In the genomic region with DNA sequence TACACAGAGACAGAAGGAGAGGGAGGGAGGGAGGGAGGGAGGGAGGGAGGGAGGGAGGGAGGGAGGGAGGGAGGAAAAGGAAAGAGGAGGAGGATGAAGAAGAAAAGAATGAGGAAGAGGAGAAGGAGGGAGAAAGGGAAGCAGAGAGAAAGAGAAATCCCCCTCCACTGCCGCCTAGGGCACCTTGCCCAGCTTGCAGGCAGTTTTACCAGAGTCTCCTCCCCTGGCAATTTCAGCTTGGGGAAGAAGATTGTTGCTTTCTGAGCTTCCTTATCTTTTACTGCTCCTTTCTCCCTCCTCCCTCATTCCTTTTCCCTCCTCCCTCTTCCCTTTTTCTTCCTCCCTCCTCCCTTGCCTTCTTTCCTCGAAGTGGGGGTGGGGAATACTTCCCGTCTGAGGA, we compare ENCODE assay signal across 42 mouse cellular contexts. TPM values are rescaled to one million over a fixed set of nuclear protein-coding genes. Genes with fewer than 3 reads are reported as not detected.
"Had no signal": no experiment of that assay in that cellular context is flagged by ENCODE, and none has a peak within 500 bp of the region (broad histone marks: within the 10 kb centered on the region; RNA-seq: fewer than 3 reads in every experiment).

No protein-coding gene starts in this region.

- H3K9ac ChIP-seq: limb, embryonic 12.5 days; limb, embryonic 13.5 days; limb, embryonic 15.5 days; liver, embryonic 12.5 days; liver, embryonic 13.5 days; liver, embryonic 14.5 days; liver, embryonic 15.5 days; liver, postnatal 0 days; lung, embryonic 14.5 days; lung, embryonic 15.5 days; midbrain, embryonic 12.5 days; midbrain, embryonic 13.5 days; midbrain, embryonic 15.5 days; neural tube, embryonic 12.5 days had no signal

- H3K4me2 ChIP-seq: limb, embryonic 12.5 days; limb, embryonic 13.5 days; limb, embryonic 15.5 days; liver, embryonic 11.5 days; liver, embryonic 12.5 days; liver, embryonic 13.5 days; liver, embryonic 15.5 days; lung, embryonic 14.5 days; lung, embryonic 15.5 days; midbrain, embryonic 12.5 days; midbrain, embryonic 13.5 days; midbrain, embryonic 15.5 days; neural tube, embryonic 12.5 days had no signal

- ATAC-seq: liver, embryonic 12.5 days; liver, postnatal 0 days; lung, postnatal 0 days; midbrain, embryonic 13.5 days; midbrain, embryonic 15.5 days; midbrain, embryonic 16.5 days had no signal

- H3K4me1 ChIP-seq: limb, embryonic 10.5 days; limb, embryonic 12.5 days; limb, embryonic 13.5 days; limb, embryonic 15.5 days; liver, embryonic 12.5 days; midbrain, embryonic 15.5 days; neural tube, embryonic 12.5 days had no signal

- DNase-seq: left cerebral cortex, postnatal 4 days; liver; liver, embryonic 13.5 days; liver, postnatal 0 days; lung, adult 18-20 months; lung, adult 2 months; lung, embryonic 14.5 days; lung, postnatal 10 days; lung, postnatal 14 days; lung, postnatal 36 days; lung, postnatal 4 days; midbrain, embryonic 14.5 days had no signal

- H3K9me3 ChIP-seq: limb, embryonic 10.5 days; limb, embryonic 13.5 days; limb, embryonic 15.5 days; liver, embryonic 12.5 days; liver, embryonic 13.5 days; liver, embryonic 15.5 days; lung, embryonic 15.5 days; midbrain, embryonic 12.5 days; midbrain, embryonic 13.5 days; midbrain, embryonic 15.5 days had no signal

- H3K36me3 ChIP-seq: limb, embryonic 10.5 days; limb, embryonic 12.5 days; limb, embryonic 13.5 days; limb, embryonic 15.5 days; liver, embryonic 12.5 days; liver, embryonic 13.5 days; liver, embryonic 15.5 days; lung, embryonic 15.5 days; midbrain, embryonic 10.5 days; midbrain, embryonic 12.5 days; midbrain, embryonic 13.5 days; midbrain, embryonic 15.5 days; neural tube, embryonic 12.5 days had no signal

- H3K27ac ChIP-seq: limb, embryonic 10.5 days; limb, embryonic 12.5 days; limb, embryonic 13.5 days; limb, embryonic 15.5 days; liver, embryonic 12.5 days; liver, embryonic 13.5 days; liver, embryonic 14.5 days; liver, embryonic 15.5 days; lung, embryonic 15.5 days; macrophage; midbrain, embryonic 10.5 days; midbrain, embryonic 12.5 days; midbrain, embryonic 13.5 days; midbrain, embryonic 15.5 days; neural tube, embryonic 12.5 days had no signal

- H3K4me3 ChIP-seq: limb, embryonic 10.5 days; limb, embryonic 12.5 days; limb, embryonic 13.5 days; limb, embryonic 15.5 days; liver, embryonic 12.5 days; liver, embryonic 13.5 days; liver, embryonic 15.5 days; lung, embryonic 15.5 days; megakaryocyte, embryonic 14.5 days; midbrain, embryonic 10.5 days; midbrain, embryonic 12.5 days; midbrain, embryonic 13.5 days; midbrain, embryonic 15.5 days; myocyte; neural tube, embryonic 12.5 days had no signal

- H3K27me3 ChIP-seq: limb, embryonic 12.5 days; limb, embryonic 13.5 days; limb, embryonic 15.5 days; liver, embryonic 12.5 days; liver, embryonic 13.5 days; liver, embryonic 15.5 days; lung, embryonic 15.5 days; midbrain, embryonic 12.5 days; midbrain, embryonic 13.5 days; midbrain, embryonic 15.5 days; neural tube, embryonic 12.5 days had no signal

RNA-seq across cellular contexts. Expression of gene Itih4, which starts 16.8 kb away (rescaled TPM):
- total RNA-seq: left cerebral cortex, postnatal 14 days; left cerebral cortex, postnatal 36 days; left cerebral cortex, postnatal 4 days; megakaryocyte progenitor cell, adult 5-6 weeks; megakaryocyte, adult 5-6 weeks; megakaryocyte-erythroid progenitor cell, adult 5-6 weeks; midbrain, postnatal 0 days; monocyte, adult 5-6 weeks had no signal
- polyA plus RNA-seq: limb, embryonic 10.5 days; limb, embryonic 11.5 days; lung, embryonic 14.5 days; macrophage; midbrain, embryonic 10.5 days; midbrain, embryonic 12.5 days; midbrain, embryonic 13.5 days; midbrain, embryonic 14.5 days; midbrain, embryonic 15.5 days; midbrain, embryonic 16.5 days; midbrain, postnatal 0 days; neural tube, embryonic 11.5 days; neural tube, embryonic 12.5 days had no signal

RNA-seq across cellular contexts. Expression of gene Itih3, which starts 20.5 kb away (rescaled TPM):
- total RNA-seq: megakaryocyte progenitor cell, adult 5-6 weeks; megakaryocyte, adult 5-6 weeks; megakaryocyte-erythroid progenitor cell, adult 5-6 weeks; monocyte, adult 5-6 weeks had no signal
- polyA plus RNA-seq: limb, embryonic 10.5 days; limb, embryonic 12.5 days; macrophage; neural tube, embryonic 11.5 days had no signal

RNA-seq across cellular contexts. Expression of gene Mustn1, which starts 24.0 kb away (rescaled TPM):
- total RNA-seq: monocyte, adult 5-6 weeks had no signal
- polyA plus RNA-seq: macrophage had no signal

RNA-seq across cellular contexts. Expression of gene Itih1, which starts 40.1 kb away (rescaled TPM):
- total RNA-seq: left cerebral cortex, postnatal 10 days; left cerebral cortex, postnatal 14 days; left cerebral cortex, postnatal 25 days; left cerebral cortex, postnatal 36 days; left cerebral cortex, postnatal 4 days; megakaryocyte progenitor cell, adult 5-6 weeks; megakaryocyte, adult 5-6 weeks; megakaryocyte-erythroid progenitor cell, adult 5-6 weeks; midbrain, postnatal 0 days; monocyte, adult 5-6 weeks had no signal
- polyA plus RNA-seq: limb, embryonic 10.5 days; limb, embryonic 11.5 days; limb, embryonic 13.5 days; lung, embryonic 14.5 days; macrophage; midbrain, embryonic 10.5 days; midbrain, embryonic 12.5 days; midbrain, embryonic 13.5 days; midbrain, embryonic 14.5 days; midbrain, embryonic 15.5 days; midbrain, embryonic 16.5 days; midbrain, postnatal 0 days; neural tube, embryonic 11.5 days had no signal
